Mouse (Mus musculus): ENCODE results near the gene Svs1.
"Not testable (repeated sequence)": the region's sequence is repeated elsewhere in the genome, so short reads cannot be mapped to it uniquely, and the experiment has no call there.

Gene Svs1

GRCm38 (mm10) chr6:48986444-48986990 is at the start of gene Svs1:
Gene Svs1 (plus strand): TSS chr6:48986861.
- DNase-seq (ENCODE audit: low read depth, low spot score): no peak

- DNase-seq (ENCODE audit: low read depth, low spot score): no peak
Observed at GRCm38 (mm10) chr6:48949596-48949995, 37.1 kb upstream of the Svs1 start.

- no peak for DNase-seq (ENCODE audit: low read depth, low spot score)
Observed at GRCm38 (mm10) chr6:48950676-48951075, 36.0 kb upstream of the Svs1 start.

- DNase-seq (ENCODE audit: low read depth, low spot score): no peak
Observed at GRCm38 (mm10) chr6:48951630-48952029, 35.0 kb upstream of the Svs1 start.

GRCm38 (mm10) chr6:48953220-48953619 is 33.4 kb upstream of the Svs1 start:
- no peak for DNase-seq (ENCODE audit: low read depth, low spot score)

GRCm38 (mm10) chr6:48954211-48954610 is 32.5 kb upstream of the Svs1 start:
- DNase-seq (ENCODE audit: low read depth, low spot score): no peak

GRCm38 (mm10) chr6:48954946-48955345 is 31.7 kb upstream of the Svs1 start:
- no peak for DNase-seq (ENCODE audit: low read depth, low spot score)

- no peak for DNase-seq (ENCODE audit: low read depth, low spot score)
Observed at GRCm38 (mm10) chr6:48956785-48957184, 29.9 kb upstream of the Svs1 start.

GRCm38 (mm10) chr6:48958053-48958452 is 28.6 kb upstream of the Svs1 start:
- no peak for DNase-seq (ENCODE audit: low read depth, low spot score)

GRCm38 (mm10) chr6:48959151-48959550 is 27.5 kb upstream of the Svs1 start:
- not testable (repeated sequence) for DNase-seq (ENCODE audit: low read depth, low spot score)

GRCm38 (mm10) chr6:48966696-48967095 is 20.0 kb upstream of the Svs1 start:
- DNase-seq (ENCODE audit: low read depth, low spot score): not testable (repeated sequence)

- no peak for DNase-seq (ENCODE audit: low read depth, low spot score)
Observed at GRCm38 (mm10) chr6:48967868-48968267, 18.8 kb upstream of the Svs1 start.

- no peak for DNase-seq (ENCODE audit: low read depth, low spot score)
Observed at GRCm38 (mm10) chr6:48974663-48975062, 12.0 kb upstream of the Svs1 start, which contains the start of gene Doxl2. Gene Doxl2 (plus strand): TSS chr6:48974963.

- DNase-seq (ENCODE audit: low read depth, low spot score): no peak
Observed at GRCm38 (mm10) chr6:48979616-48980015, 7.0 kb upstream of the Svs1 start.

- no peak for DNase-seq (ENCODE audit: low read depth, low spot score)
Observed at GRCm38 (mm10) chr6:48982305-48982704, 4.4 kb upstream of the Svs1 start.

GRCm38 (mm10) chr6:48989971-48990370 is 3.3 kb downstream of the Svs1 start:
- no peak for DNase-seq (ENCODE audit: low read depth, low spot score)

GRCm38 (mm10) chr6:48991991-48992390 is 5.3 kb downstream of the Svs1 start:
- DNase-seq (ENCODE audit: low read depth, low spot score): no peak

GRCm38 (mm10) chr6:48998186-48998585 is 11.5 kb downstream of the Svs1 start:
- DNase-seq (ENCODE audit: low read depth, low spot score): no peak

- no peak for DNase-seq (ENCODE audit: low read depth, low spot score)
Observed at GRCm38 (mm10) chr6:48998796-48999195, 12.1 kb downstream of the Svs1 start.

- no peak for DNase-seq (ENCODE audit: low read depth, low spot score)
Observed at GRCm38 (mm10) chr6:49003381-49003780, 16.7 kb downstream of the Svs1 start.

- peak; percentile 45 for DNase-seq (ENCODE audit: low read depth, low spot score)
Observed at GRCm38 (mm10) chr6:49007981-49008380, 21.3 kb downstream of the Svs1 start.

GRCm38 (mm10) chr6:49008420-49009160 is 21.9 kb downstream of the Svs1 start:
- no peak for DNase-seq (ENCODE audit: low read depth, low spot score)

GRCm38 (mm10) chr6:49009161-49009555 is 22.5 kb downstream of the Svs1 start:
- DNase-seq (ENCODE audit: low read depth, low spot score): no peak

Measured in skeletal muscle tissue, adult 2 months (tissue).